Mouse (Mus musculus): ENCODE data around the gene Snapc4.

GRCm38 (mm10) chr2:26348241-26348640 is 32.2 kb downstream of the Snapc4 start:
- no peak for TF ChIP-seq UBTF (IDR thresholded peaks at IDR 0.05; ENCODE audit: low read depth, low read length)
- TF ChIP-seq CTCF (conservative IDR thresholded peaks at IDR 0.05 in 1 of 2, IDR thresholded peaks at IDR 0.05 in 1 of 2; ENCODE audit: low read depth in 2 of 2, low read length in 2 of 2) = no peak
